Mouse (Mus musculus) urinary bladder, postnatal 36 days (tissue): Measurements from ENCODE around the gene Rnf130.
"Not testable (repeated sequence)": the region's sequence is repeated elsewhere in the genome, so short reads cannot be mapped to it uniquely, and the experiment has no call there.

ENCODE experiments used
- DNase-seq, 2 experiments: peaks; one replicate each; pipeline ENCODE4 v3.0.0; 2022; ENCODE audit warnings: low spot score in 2 of 2, mixed read lengths in 1 of 2

The Rnf130 gene

GRCm38 (mm10) chr11:50081365-50082190 lies 56.4 kb downstream of the Rnf130 start:
- no peak for DNase-seq

- DNase-seq: no peak
Measured at GRCm38 (mm10) chr11:50086211-50086610, 61.1 kb downstream of the Rnf130 start.

GRCm38 (mm10) chr11:50089840-50090239 lies 64.7 kb downstream of the Rnf130 start:
- DNase-seq: no peak

GRCm38 (mm10) chr11:50090982-50091675 lies 66.0 kb downstream of the Rnf130 start:
- DNase-seq: no peak

- DNase-seq: no peak
Measured at GRCm38 (mm10) chr11:50091681-50092080, 66.5 kb downstream of the Rnf130 start.

- no peak for DNase-seq
Measured at GRCm38 (mm10) chr11:50095661-50096060, 70.5 kb downstream of the Rnf130 start.

- no peak for DNase-seq
Measured at GRCm38 (mm10) chr11:50097091-50097490, 71.9 kb downstream of the Rnf130 start.

GRCm38 (mm10) chr11:50098961-50099481 lies 73.9 kb downstream of the Rnf130 start:
- DNase-seq: no peak

GRCm38 (mm10) chr11:50099692-50100091 lies 74.5 kb downstream of the Rnf130 start:
- DNase-seq: no peak

- no peak for DNase-seq
Measured at GRCm38 (mm10) chr11:50100548-50101307, 75.6 kb downstream of the Rnf130 start.

- not testable (repeated sequence) for DNase-seq
Measured at GRCm38 (mm10) chr11:50101962-50102361, 76.8 kb downstream of the Rnf130 start.

- DNase-seq: no peak
Measured at GRCm38 (mm10) chr11:50104016-50104415, 78.9 kb downstream of the Rnf130 start.

GRCm38 (mm10) chr11:50105237-50105636 lies 80.1 kb downstream of the Rnf130 start:
- no peak for DNase-seq

GRCm38 (mm10) chr11:50106024-50106423 lies 80.9 kb downstream of the Rnf130 start:
- DNase-seq: no peak

- no peak for DNase-seq
Measured at GRCm38 (mm10) chr11:50108823-50109244, 83.7 kb downstream of the Rnf130 start.

GRCm38 (mm10) chr11:50114329-50114728 lies 89.2 kb downstream of the Rnf130 start:
- DNase-seq: peak; percentile 46 to 65

- no peak for DNase-seq
Measured at GRCm38 (mm10) chr11:50122631-50123081, 97.5 kb downstream of the Rnf130 start.

- no peak for DNase-seq
Measured at GRCm38 (mm10) chr11:50127781-50128180, 102.6 kb downstream of the Rnf130 start.

GRCm38 (mm10) chr11:50130811-50131766 lies 105.9 kb downstream of the Rnf130 start, which contains the start of gene Tbc1d9b:
TSS of gene Tbc1d9b (plus strand) at chr11:50131396.
- peak; percentile 79 to 86 for DNase-seq

- DNase-seq: no peak
Measured at GRCm38 (mm10) chr11:50131801-50132201, 106.7 kb downstream of the Rnf130 start.

- DNase-seq: no peak
Measured at GRCm38 (mm10) chr11:50132265-50132664, 107.1 kb downstream of the Rnf130 start.
